Mouse (Mus musculus): ENCODE data around the gene Stk31. TPM values are rescaled to one million over a fixed set of nuclear protein-coding genes. Genes with fewer than 3 reads are reported as not detected.

The Stk31 gene
- not detected in 2 replicates for polyA plus RNA-seq (2012; rRNA removed)

- DNase-seq, result no peak
- no peaks in the 10 kb centered on the region for H3K4me1 ChIP-seq (ENCODE audit: control insufficient read depth, insufficient read depth, low read length)
- 89% methylated on average over 34 of the region's 34 CpGs for WGBS
- TF ChIP-seq POLR2A (IDR thresholded peaks at IDR 0.05; ENCODE audit: borderline replicate concordance, extremely low read depth, low read depth, low read length) (no peak), CTCF (IDR thresholded peaks at IDR 0.05; ENCODE audit: insufficient read depth, low read length) (no peak)
- no peak within 1 kb of the TSS for H3K4me3 ChIP-seq (replicated peaks; ENCODE audit: extremely low read depth, low read depth, low read length)
Measured at GRCm38 (mm10) chr6:49395316-49395715, at the start of gene Stk31. Gene Stk31, plus strand, starts transcription at chr6:49395604.

- Histone ChIP-seq H3K4me1 (ENCODE audit: control insufficient read depth, insufficient read depth, low read length) (no peaks in the 10 kb centered on the region), H3K4me3 (replicated peaks; ENCODE audit: extremely low read depth, low read depth, low read length) (no peak overlapping the region)
- peak; percentile 77 for DNase-seq
- 62% methylated on average over 7 of the region's 7 CpGs for WGBS
- TF ChIP-seq POLR2A (IDR thresholded peaks at IDR 0.05; ENCODE audit: borderline replicate concordance, extremely low read depth, low read depth, low read length), result no peak
- TF ChIP-seq CTCF (IDR thresholded peaks at IDR 0.05; ENCODE audit: insufficient read depth, low read length), result no peak
Measured at GRCm38 (mm10) chr6:49349826-49350225, 45.6 kb upstream of the Stk31 start.

- Histone ChIP-seq H3K4me1 (ENCODE audit: control insufficient read depth, insufficient read depth, low read length) (no peaks in the 10 kb centered on the region), H3K4me3 (replicated peaks; ENCODE audit: extremely low read depth, low read depth, low read length) (no peak overlapping the region)
- DNase-seq, result no peak
- TF ChIP-seq POLR2A (IDR thresholded peaks at IDR 0.05; ENCODE audit: borderline replicate concordance, extremely low read depth, low read depth, low read length) (no peak), CTCF (IDR thresholded peaks at IDR 0.05; ENCODE audit: insufficient read depth, low read length) (no peak)
- WGBS, result 62% methylated on average over 3 of the region's 3 CpGs
Measured at GRCm38 (mm10) chr6:49354613-49355012, 40.8 kb upstream of the Stk31 start.

- TF ChIP-seq CTCF (IDR thresholded peaks at IDR 0.05; ENCODE audit: insufficient read depth, low read length) (no peak), POLR2A (IDR thresholded peaks at IDR 0.05; ENCODE audit: borderline replicate concordance, extremely low read depth, low read depth, low read length) (no peak)
- Histone ChIP-seq H3K4me3 (replicated peaks; ENCODE audit: extremely low read depth, low read depth, low read length) (no peak overlapping the region), H3K4me1 (ENCODE audit: control insufficient read depth, insufficient read depth, low read length) (no peaks in the 10 kb centered on the region)
- DNase-seq, result no peak
- WGBS, result 66% methylated on average over 4 of the region's 4 CpGs
Measured at GRCm38 (mm10) chr6:49355171-49355570, 40.2 kb upstream of the Stk31 start.

GRCm38 (mm10) chr6:49360420-49360819 lies 35.0 kb upstream of the Stk31 start:
- TF ChIP-seq CTCF (IDR thresholded peaks at IDR 0.05; ENCODE audit: insufficient read depth, low read length) (no peak), POLR2A (IDR thresholded peaks at IDR 0.05; ENCODE audit: borderline replicate concordance, extremely low read depth, low read depth, low read length) (no peak)
- DNase-seq, result no peak
- no peak overlapping the region for H3K4me3 ChIP-seq (replicated peaks; ENCODE audit: extremely low read depth, low read depth, low read length)
- no peaks in the 10 kb centered on the region for H3K4me1 ChIP-seq (ENCODE audit: control insufficient read depth, insufficient read depth, low read length)

- DNase-seq, result peak; percentile 93
- TF ChIP-seq CTCF (IDR thresholded peaks at IDR 0.05; ENCODE audit: insufficient read depth, low read length) (peak; percentile 12; the same call in 1 of the 2 replicates), POLR2A (IDR thresholded peaks at IDR 0.05; ENCODE audit: borderline replicate concordance, extremely low read depth, low read depth, low read length) (peak; percentile 85; the same call in 1 of the 2 replicates)
- 3% methylated on average over 48 of the region's 49 CpGs for WGBS
Measured at GRCm38 (mm10) chr6:49367159-49368054, 28.0 kb upstream of the Stk31 start, which contains the start of gene Fam221a. Gene Fam221a, plus strand, starts transcription at chr6:49367739.

GRCm38 (mm10) chr6:49368212-49368611 lies 27.2 kb upstream of the Stk31 start:
- no peak for TF ChIP-seq POLR2A (IDR thresholded peaks at IDR 0.05; ENCODE audit: borderline replicate concordance, extremely low read depth, low read depth, low read length)
- no peak for TF ChIP-seq CTCF (IDR thresholded peaks at IDR 0.05; ENCODE audit: insufficient read depth, low read length)
- peaks cover 6% of the 10 kb centered on the region for H3K4me1 ChIP-seq (ENCODE audit: control insufficient read depth, insufficient read depth, low read length)
- DNase-seq, result no peak
- peak overlapping the region; percentile 82 for H3K4me3 ChIP-seq (replicated peaks; ENCODE audit: extremely low read depth, low read depth, low read length)
- WGBS, result 25% methylated on average over 3 of the region's 3 CpGs

More at GRCm38 (mm10) chr6:49367159-49368054, 28.0 kb upstream of the Stk31 start, which contains the start of gene Fam221a:
- peak within 1 kb of the TSS; percentile 82 for H3K4me3 ChIP-seq (replicated peaks; ENCODE audit: extremely low read depth, low read depth, low read length)
- H3K4me1 ChIP-seq (ENCODE audit: control insufficient read depth, insufficient read depth, low read length), result peaks cover 6% of the 10 kb centered on the region

- Histone ChIP-seq H3K4me1 (ENCODE audit: control insufficient read depth, insufficient read depth, low read length) (peaks cover 6% of the 10 kb centered on the region), H3K4me3 (replicated peaks; ENCODE audit: extremely low read depth, low read depth, low read length) (no peak overlapping the region)
- DNase-seq, result no peak
- 80% methylated on average over 4 of the region's 4 CpGs for WGBS
- TF ChIP-seq POLR2A (IDR thresholded peaks at IDR 0.05; ENCODE audit: borderline replicate concordance, extremely low read depth, low read depth, low read length) (no peak), CTCF (IDR thresholded peaks at IDR 0.05; ENCODE audit: insufficient read depth, low read length) (no peak)
Measured at GRCm38 (mm10) chr6:49372705-49373104, 22.7 kb upstream of the Stk31 start.

- H3K4me1 ChIP-seq (ENCODE audit: control insufficient read depth, insufficient read depth, low read length), result no peaks in the 10 kb centered on the region
- no peak for TF ChIP-seq POLR2A (IDR thresholded peaks at IDR 0.05; ENCODE audit: borderline replicate concordance, extremely low read depth, low read depth, low read length)
- TF ChIP-seq CTCF (IDR thresholded peaks at IDR 0.05; ENCODE audit: insufficient read depth, low read length), result no peak
- no peak overlapping the region for H3K4me3 ChIP-seq (replicated peaks; ENCODE audit: extremely low read depth, low read depth, low read length)
- 49% methylated on average over 2 of the region's 2 CpGs for WGBS
- DNase-seq, result no peak
Measured at GRCm38 (mm10) chr6:49373943-49374342, 21.5 kb upstream of the Stk31 start.

- no peak for DNase-seq
- TF ChIP-seq CTCF (IDR thresholded peaks at IDR 0.05; ENCODE audit: insufficient read depth, low read length) (no peak), POLR2A (IDR thresholded peaks at IDR 0.05; ENCODE audit: borderline replicate concordance, extremely low read depth, low read depth, low read length) (no peak)
- H3K4me1 ChIP-seq (ENCODE audit: control insufficient read depth, insufficient read depth, low read length), result no peaks in the 10 kb centered on the region
- H3K4me3 ChIP-seq (replicated peaks; ENCODE audit: extremely low read depth, low read depth, low read length), result no peak overlapping the region
- WGBS, result 60% methylated on average over 12 of the region's 12 CpGs
Measured at GRCm38 (mm10) chr6:49378328-49378727, 17.1 kb upstream of the Stk31 start.

All from lung, adult 2 months (tissue).